Mouse (Mus musculus): ENCODE measurements at regions not wholly inside any gene's neighbourhood (a gene's known extent, or its start where the extent isn't known, plus 50 kb on each side); places are given as distances from the start of the nearest gene placed in this dataset.

DNA sequence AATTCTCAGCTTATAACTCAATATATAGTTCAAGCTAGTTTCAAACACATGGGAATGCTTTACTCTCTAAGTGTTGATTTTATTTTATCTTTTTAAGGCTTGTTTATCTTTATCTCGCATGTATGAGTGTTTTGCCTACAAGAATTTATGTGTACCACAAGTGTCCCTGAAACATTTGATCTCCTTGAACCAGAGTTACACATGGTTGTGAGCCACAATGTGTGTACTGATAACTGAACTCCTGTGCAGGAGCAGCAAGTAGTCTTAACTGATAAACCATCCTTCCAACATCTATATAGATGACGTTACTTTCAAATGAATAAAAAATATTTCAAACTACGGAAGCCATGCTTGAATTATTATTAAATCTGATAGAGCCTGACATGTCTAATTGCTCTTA is 104.5 kb downstream of the Pabpc4l start:
- DNase-seq (ENCODE audit: low read depth): peak; percentile 9

DNA sequence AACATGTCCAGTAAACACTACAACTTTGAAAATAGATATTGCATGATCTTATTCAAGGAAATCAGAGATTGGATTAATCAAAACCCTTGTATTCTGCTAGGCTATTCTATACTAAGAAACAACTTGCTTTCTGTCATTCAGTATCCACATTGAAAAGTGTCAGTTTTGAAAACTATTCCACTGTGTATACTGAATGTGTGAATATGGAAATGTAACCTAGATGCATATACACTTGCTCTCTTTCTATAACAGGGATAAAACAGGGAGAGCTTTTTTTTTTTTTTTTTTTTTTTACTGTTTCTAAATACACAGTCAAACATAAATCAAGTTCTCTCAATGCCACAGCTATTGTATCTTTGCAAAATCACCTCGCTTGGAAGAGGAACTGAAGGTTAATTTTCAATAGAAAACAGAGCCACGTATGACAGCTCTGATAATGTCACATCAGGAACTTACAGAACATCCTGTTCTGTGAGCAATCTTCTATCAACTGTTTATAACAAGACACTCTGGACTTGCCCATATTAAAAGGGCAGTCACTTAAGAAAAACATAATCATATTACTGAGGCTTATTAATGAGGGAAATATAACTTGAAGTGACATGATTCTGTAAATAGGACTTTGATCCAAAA is 107.3 kb downstream of the Pabpc4l start:
- DNase-seq (ENCODE audit: low read depth): no peak

- DNase-seq (ENCODE audit: low read depth): no peak
Measured at GRCm38 (mm10) chr3:46334519-46334918, 113.5 kb downstream of the Pabpc4l start.

DNA sequence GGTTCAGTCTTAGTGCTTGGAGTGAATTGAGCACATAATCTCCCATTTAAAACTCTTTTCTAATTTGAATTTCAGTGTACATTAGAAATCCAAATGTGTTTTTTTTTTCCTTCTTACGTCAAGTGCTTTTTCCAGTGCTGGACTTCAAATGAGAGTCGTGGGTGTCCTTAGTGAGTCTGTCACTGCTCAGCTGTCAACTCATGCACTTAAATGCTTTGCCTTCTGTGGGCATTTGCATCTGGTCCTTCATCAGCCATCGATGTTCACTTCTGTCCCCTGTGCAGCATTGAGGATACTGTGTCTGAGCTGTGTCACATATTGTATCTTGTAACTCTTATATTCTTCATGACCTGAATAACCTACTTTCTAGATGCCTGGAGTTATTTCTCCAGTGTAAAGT is 123.1 kb downstream of the Pabpc4l start:
- DNase-seq (ENCODE audit: low read depth): no peak
